Mouse (Mus musculus) brown adipose tissue, adult 24 weeks (tissue): Measurements from ENCODE around the gene Ypel4. TPM values are rescaled to one million over a fixed set of nuclear protein-coding genes. Genes with fewer than 3 reads are reported as not detected.
"Not testable (repeated sequence)": the region's sequence is repeated elsewhere in the genome, so short reads cannot be mapped to it uniquely, and the experiment has no call there.

ENCODE experiments used
- H3K27ac ChIP-seq: fragments of 200-500 bp; replicated peaks from 2 replicates; pipeline ENCODE4 v1.5.1; 2012; ENCODE audit warnings: low read depth, mild to moderate bottlenecking, low read length
- H3K4me1 ChIP-seq: fragments of 200-500 bp; 2 replicates; pipeline ENCODE4 v1.6.1; 2012; ENCODE audit warnings: low read length, mixed read lengths; ENCODE audit not compliant: control insufficient read depth, insufficient read depth, insufficient read length
- H3K4me3 ChIP-seq: fragments of 200-500 bp; 2 replicates; pipeline ENCODE4 v1.5.1; 2012; ENCODE audit warnings: low read depth, mild to moderate bottlenecking, low read length, moderate library complexity; ENCODE audit not compliant: insufficient read depth
- polyA plus RNA-seq: library from polyadenylated mRNA; stranded (reverse); fragments of >200 nt; gene quantifications from 2 replicates; pipeline ENCODE4 v1.2.4, GENCODE M21; 2012; ENCODE audit not compliant: missing spikeins, insufficient read depth, insufficient read length

Gene Ypel4
- polyA plus RNA-seq, 1 experiment: not detected

GRCm38 (mm10) chr2:84717357-84717756 lies 16.5 kb upstream of the Ypel4 start:
- Histone ChIP-seq H3K27ac (no peak overlapping the region), H3K4me3 (no peak overlapping the region), H3K4me1 (peaks cover 3% of the 10 kb centered on the region; the same call in 1 of the 2 replicates)

GRCm38 (mm10) chr2:84720718-84721117 lies 13.1 kb upstream of the Ypel4 start:
- Histone ChIP-seq H3K4me1 (peaks cover 5% of the 10 kb centered on the region), H3K4me3 (no peak overlapping the region), H3K27ac (no peak overlapping the region)

- Histone ChIP-seq H3K27ac (no peak overlapping the region), H3K4me3 (no peak overlapping the region), H3K4me1 (peaks cover 6% of the 10 kb centered on the region)
Observed at GRCm38 (mm10) chr2:84721182-84721581, 12.7 kb upstream of the Ypel4 start.

GRCm38 (mm10) chr2:84723856-84724255 lies 10.0 kb upstream of the Ypel4 start:
- Histone ChIP-seq H3K4me1 (peaks cover 6% of the 10 kb centered on the region), H3K4me3 (no peak overlapping the region), H3K27ac (no peak overlapping the region)

GRCm38 (mm10) chr2:84725770-84726169 lies 8.1 kb upstream of the Ypel4 start:
- Histone ChIP-seq H3K4me3 (peak overlapping the region; percentile 71), H3K4me1 (peaks cover 6% of the 10 kb centered on the region), H3K27ac (no peak overlapping the region)

DNA sequence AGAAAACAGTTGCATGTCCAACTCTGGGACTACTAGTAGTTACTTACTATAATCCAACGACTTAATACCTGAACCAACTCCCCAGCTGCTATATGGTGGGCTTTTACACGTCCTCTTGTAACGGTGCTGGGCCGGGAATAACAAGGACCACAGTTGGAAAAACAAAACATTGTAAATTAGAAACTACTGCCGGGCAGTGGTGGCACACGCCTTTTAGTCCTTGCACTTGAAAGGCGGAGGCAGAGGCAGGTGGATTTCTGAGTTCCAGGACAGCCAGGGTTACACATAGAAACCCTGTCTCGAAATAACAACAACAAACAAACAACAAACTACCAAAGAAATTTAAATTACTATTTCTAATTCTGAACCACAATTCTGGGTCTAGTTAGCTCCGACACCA lies 7.1 kb upstream of the Ypel4 start:
- Histone ChIP-seq H3K4me1 (peaks cover 6% of the 10 kb centered on the region), H3K27ac (peak overlapping the region; percentile 58), H3K4me3 (peak overlapping the region; percentile 71)

DNA sequence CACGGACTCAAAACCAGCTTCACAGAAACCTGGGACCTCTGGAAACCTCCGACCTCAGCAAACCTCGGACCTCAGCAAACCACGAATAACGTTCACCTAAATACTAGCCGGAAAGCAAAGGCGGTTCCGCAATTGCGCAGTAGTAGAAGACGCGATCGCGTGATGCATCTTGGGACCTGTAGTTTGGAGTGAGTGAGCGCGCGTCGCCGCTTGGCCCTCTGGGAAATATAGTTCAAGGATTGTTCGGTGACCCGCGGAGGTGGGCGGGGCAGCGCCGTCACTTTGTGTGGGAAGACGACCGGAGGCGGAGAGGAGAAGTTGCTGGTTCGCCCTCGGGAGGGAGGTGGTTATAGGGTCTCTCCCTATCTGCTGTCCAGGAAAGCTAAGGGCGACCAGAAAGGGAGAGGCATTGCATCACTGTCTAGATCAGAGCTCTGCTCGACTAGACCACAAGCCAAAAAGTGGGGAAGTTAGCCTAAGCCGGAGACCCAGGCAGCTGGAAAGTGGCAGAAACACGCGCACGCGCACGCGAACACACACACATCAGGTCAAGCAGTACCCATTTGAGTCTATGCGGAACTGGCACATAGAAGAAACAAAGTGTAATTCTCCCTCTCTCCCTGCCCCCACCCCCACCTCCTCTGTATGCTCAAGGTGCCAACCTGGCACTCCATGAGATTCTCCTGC lies 6.5 kb upstream of the Ypel4 start, which contains the start of gene Clp1:
Gene Clp1 (minus strand): TSS at position 179 of the 687 bp plus-strand sequence.
- H3K4me1 ChIP-seq: peaks cover 6% of the 10 kb centered on the region
- H3K4me3 ChIP-seq: peak within 1 kb of the TSS; percentile 86
- H3K27ac ChIP-seq: peak within 1 kb of the TSS; percentile 94

GRCm38 (mm10) chr2:84728191-84728590 lies 5.7 kb upstream of the Ypel4 start:
- not testable (repeated sequence) for H3K27ac ChIP-seq, H3K4me3 ChIP-seq, H3K4me1 ChIP-seq

DNA sequence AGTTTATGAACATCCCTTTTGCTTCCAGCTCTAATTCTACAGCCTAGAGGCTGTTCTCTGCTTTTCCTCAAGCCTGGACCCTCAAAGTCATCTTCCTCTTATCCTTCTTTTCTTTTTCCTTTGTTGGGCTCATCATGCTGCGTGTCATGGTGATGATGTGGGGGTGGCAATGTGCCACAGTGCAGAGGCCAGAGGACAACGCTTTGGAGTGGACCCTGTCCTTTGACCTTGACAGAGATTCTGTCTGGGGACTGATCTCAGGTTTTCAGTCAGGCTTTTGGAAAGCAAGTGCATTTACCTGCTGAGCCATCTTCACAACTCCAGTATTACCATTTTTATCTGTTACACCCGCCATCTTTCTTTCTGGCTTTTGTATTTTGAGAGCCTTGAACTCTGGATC lies 2.7 kb upstream of the Ypel4 start:
- no peak overlapping the region for H3K4me3 ChIP-seq
- no peaks in the 10 kb centered on the region; the same call in 1 of the 2 replicates for H3K4me1 ChIP-seq
- H3K27ac ChIP-seq: no peak overlapping the region

GRCm38 (mm10) chr2:84732394-84732793 lies 1.5 kb upstream of the Ypel4 start:
- Histone ChIP-seq H3K4me1 (no peaks in the 10 kb centered on the region; the same call in 1 of the 2 replicates), H3K4me3 (no peak overlapping the region), H3K27ac (no peak overlapping the region)

DNA sequence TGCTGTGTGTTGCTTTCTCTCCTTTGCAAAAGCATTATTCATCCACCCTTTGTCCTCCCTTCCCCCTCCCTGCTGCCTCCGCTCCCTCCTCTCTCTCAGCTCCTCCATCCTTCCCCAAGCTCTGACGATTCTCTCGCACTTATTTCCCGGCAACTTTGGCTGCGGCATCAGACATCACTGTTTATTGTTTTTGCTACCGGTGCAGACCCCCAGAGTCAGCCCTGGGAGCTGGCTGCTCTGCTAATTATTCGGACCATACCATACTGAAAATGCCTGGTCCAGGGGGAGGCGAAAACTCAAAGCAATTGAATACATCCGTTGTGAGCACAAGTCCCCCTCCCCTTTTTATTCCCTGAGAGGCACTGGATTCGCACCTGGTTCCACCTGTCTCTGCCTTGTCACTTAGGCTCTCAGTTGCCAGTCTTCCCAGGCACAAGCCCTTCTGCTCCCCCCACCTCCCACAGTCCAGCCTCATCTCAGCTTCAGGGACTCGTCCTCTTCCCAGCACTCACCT lies 550 bp downstream of the Ypel4 start:
- H3K4me1 ChIP-seq: no peaks in the 10 kb centered on the region; the same call in 1 of the 2 replicates
- no peak overlapping the region for H3K27ac ChIP-seq
- peak overlapping the region; percentile 46 for H3K4me3 ChIP-seq

GRCm38 (mm10) chr2:84734919-84735318 lies 1.1 kb downstream of the Ypel4 start:
- no peak overlapping the region for H3K27ac ChIP-seq
- no peaks in the 10 kb centered on the region; the same call in 1 of the 2 replicates for H3K4me1 ChIP-seq
- no peak overlapping the region for H3K4me3 ChIP-seq

DNA sequence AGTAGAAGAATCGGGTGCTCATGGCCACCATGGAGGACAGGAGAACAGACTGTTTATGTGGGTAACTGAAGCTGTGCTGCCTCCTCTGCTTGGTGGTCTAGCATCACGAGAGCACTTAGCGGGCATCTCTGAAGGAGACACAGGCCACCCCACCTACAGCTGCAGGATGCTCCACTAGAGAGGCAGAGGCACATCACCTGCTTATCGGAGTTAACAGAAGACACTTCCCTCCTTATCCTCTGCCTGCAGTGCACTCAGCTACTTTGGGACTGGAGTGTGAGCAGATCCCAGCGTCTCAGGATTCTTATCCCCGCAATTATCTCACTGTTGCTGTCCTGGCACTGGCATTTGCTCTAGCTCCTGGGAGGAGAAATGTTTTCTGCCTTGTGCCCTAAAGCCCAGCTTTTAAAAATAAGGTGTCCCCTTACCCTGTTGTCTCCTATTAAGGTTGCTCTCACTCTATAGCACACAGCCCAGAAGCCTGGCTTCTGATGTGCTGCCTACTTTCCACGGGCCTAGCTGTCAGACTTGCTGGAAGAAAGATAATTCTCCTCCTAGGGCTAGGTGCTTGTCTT lies 1.6 kb downstream of the Ypel4 start:
- Histone ChIP-seq H3K27ac (no peak overlapping the region), H3K4me3 (no peak overlapping the region), H3K4me1 (no peaks in the 10 kb centered on the region; the same call in 1 of the 2 replicates)

GRCm38 (mm10) chr2:84736312-84737161 lies 2.7 kb downstream of the Ypel4 start:
- no peak overlapping the region for H3K27ac ChIP-seq
- peaks cover 3% of the 10 kb centered on the region; the same call in 1 of the 2 replicates for H3K4me1 ChIP-seq
- no peak overlapping the region for H3K4me3 ChIP-seq

DNA sequence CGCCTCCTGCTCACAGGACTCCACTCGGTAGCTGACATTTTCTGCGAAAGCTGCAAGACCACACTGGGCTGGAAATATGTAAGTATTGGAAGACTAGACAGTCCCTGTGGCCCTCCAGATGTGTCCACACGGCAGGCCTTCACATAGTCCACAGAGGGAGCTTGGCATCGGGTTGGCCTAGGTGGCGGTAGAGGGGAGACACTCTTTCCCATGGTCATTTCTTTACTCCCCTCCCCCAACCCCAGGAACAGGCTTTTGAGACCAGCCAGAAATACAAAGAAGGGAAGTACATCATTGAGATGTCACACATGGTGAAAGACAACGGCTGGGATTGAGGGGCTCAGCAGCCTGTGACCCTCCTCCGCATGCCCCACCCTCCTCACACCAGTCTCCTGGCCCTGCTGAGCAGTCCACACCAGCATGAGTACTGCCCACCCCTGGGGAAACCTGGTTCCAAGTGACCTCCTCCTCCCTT lies 3.6 kb downstream of the Ypel4 start:
- no peak overlapping the region for H3K27ac ChIP-seq
- H3K4me3 ChIP-seq: no peak overlapping the region
- peaks cover 9% of the 10 kb centered on the region for H3K4me1 ChIP-seq
